Comparison of ENCODE assay signal across 23 mouse cellular contexts in genomic region chr10:34013241-34013640, GRCm38 (mm10). TPM values are rescaled to one million over a fixed set of nuclear protein-coding genes. Genes with fewer than 3 reads are reported as not detected.
"Had no signal": no experiment of that assay in that cellular context is flagged by ENCODE, and none has a peak within 500 bp of the region (broad histone marks: within the 10 kb centered on the region; RNA-seq: fewer than 3 reads in every experiment).

No protein-coding gene starts in this region.

- DNase-seq: kidney, postnatal 14 days; left cerebral cortex, postnatal 4 days; lung, adult 18-20 months; lung, postnatal 36 days; right cerebral cortex, postnatal 14 days; thymus, adult 2 months; thymus, postnatal 25 days had no signal

RNA-seq across cellular contexts. Expression of gene Trappc3l, which starts 24.2 kb away (rescaled TPM):
- total RNA-seq: layer of hippocampus, adult 8-10 months; liver, adult 2 months; megakaryocyte progenitor cell, adult 5-6 weeks; midbrain, postnatal 0 days had no signal
- polyA plus RNA-seq: kidney, embryonic 15.5 days; large intestine, adult 2 months; limb, embryonic 13.5 days; liver, adult 2 months; liver, embryonic 14.5 days; lung, postnatal 0 days; midbrain, embryonic 13.5 days; midbrain, postnatal 0 days; neural tube, embryonic 14.5 days; spleen, adult 2 months; stomach, embryonic 15.5 days; testis, adult 2 months; thymus, adult 2 months had no signal

RNA-seq across cellular contexts. Expression of gene Calhm4, which starts 30.9 kb away (rescaled TPM):
- total RNA-seq: layer of hippocampus, postnatal 14 days; left cerebral cortex, adult 2 months; left cerebral cortex, postnatal 4 days; liver, adult 2 months; megakaryocyte progenitor cell, adult 5-6 weeks had no signal
- polyA plus RNA-seq: kidney, embryonic 15.5 days; large intestine, adult 2 months; limb, embryonic 13.5 days; liver, adult 2 months; liver, embryonic 14.5 days; lung, postnatal 0 days; midbrain, embryonic 13.5 days; midbrain, postnatal 0 days; neural tube, embryonic 14.5 days; spleen, adult 2 months; stomach, embryonic 15.5 days; testis, adult 2 months; thymus, adult 2 months had no signal
